Mouse (Mus musculus) cortical plate, adult 2 months (tissue): ENCODE measurements around the gene Fam129a. TPM values are rescaled to one million over a fixed set of nuclear protein-coding genes. Genes with fewer than 3 reads are reported as not detected.

Experiments
- H3K27ac ChIP-seq: fragments of 200-500 bp; 2 replicates; pipeline ENCODE4 v1.5.1; 2012; ENCODE audit warnings: low read length, control low read depth, inconsistent platforms; ENCODE audit not compliant: insufficient read depth
- H3K4me1 ChIP-seq: fragments of 200-500 bp; 2 replicates; pipeline ENCODE4 v1.6.1; 2011; ENCODE audit warnings: low read length; ENCODE audit not compliant: control insufficient read depth, insufficient read depth
- H3K4me3 ChIP-seq: fragments of 200-500 bp; 2 replicates; pipeline ENCODE4 v1.5.1; 2011; ENCODE audit warnings: mild to moderate bottlenecking, low read length, control low read depth; ENCODE audit not compliant: insufficient read depth
- CTCF ChIP-seq: fragments of 200-500 bp; IDR thresholded peaks from 2 replicates; pipeline ENCODE4 v1.5.1; 2011; ENCODE audit warnings: mild to moderate bottlenecking, control low read depth, low read length; ENCODE audit not compliant: insufficient read depth; ENCODE audit errors: extremely low read depth
- POLR2A ChIP-seq: fragments of 200-500 bp; IDR thresholded peaks from 2 replicates; pipeline ENCODE4 v1.6.1; 2011; ENCODE audit warnings: mild to moderate bottlenecking, low read length, control low read depth; ENCODE audit not compliant: insufficient read depth; ENCODE audit errors: extremely low read depth
- polyA plus RNA-seq: library from polyadenylated mRNA; depleted of rRNA; stranded (reverse); fragments of >200 nt; gene quantifications from 2 replicates; pipeline ENCODE4 v1.2.3, GENCODE M21; 2012

The Fam129a gene
- polyA plus RNA-seq, 1 experiment, result 1.6 TPM

GRCm38 (mm10) chr1:151624442-151625226, 53.6 kb downstream of the Fam129a start:
- TF ChIP-seq POLR2A (no peak), CTCF (no peak)
- Histone ChIP-seq H3K4me1 (no peaks in the 10 kb centered on the region), H3K4me3 (no peak overlapping the region), H3K27ac (no peak overlapping the region)

- Histone ChIP-seq H3K4me1 (no peaks in the 10 kb centered on the region), H3K27ac (no peak overlapping the region), H3K4me3 (no peak overlapping the region)
- TF ChIP-seq CTCF (no peak), POLR2A (no peak)
These were observed 54.3 kb downstream of the Fam129a start for GRCm38 (mm10) chr1:151625260-151625659.

DNA sequence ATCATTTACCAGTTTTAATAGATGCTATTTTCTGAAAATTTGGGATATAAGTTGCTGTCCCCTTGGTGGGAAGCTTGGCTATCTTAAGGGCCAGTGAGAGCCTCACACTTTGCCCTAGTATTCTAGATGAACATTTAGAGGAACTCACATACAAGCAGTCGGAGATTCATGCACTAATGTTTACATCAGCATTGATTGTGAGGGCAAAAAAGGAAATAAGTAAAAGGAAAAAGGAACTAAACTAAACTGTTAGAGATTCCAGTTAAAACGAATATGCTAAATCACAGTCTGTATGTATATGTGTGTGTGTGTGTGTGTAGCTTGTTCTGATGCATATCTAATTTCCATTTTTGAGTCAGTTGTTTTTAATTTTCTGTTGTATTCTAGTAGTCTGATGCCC, 54.7 kb downstream of the Fam129a start:
- H3K4me3 ChIP-seq, result no peak overlapping the region
- H3K4me1 ChIP-seq, result no peaks in the 10 kb centered on the region

DNA sequence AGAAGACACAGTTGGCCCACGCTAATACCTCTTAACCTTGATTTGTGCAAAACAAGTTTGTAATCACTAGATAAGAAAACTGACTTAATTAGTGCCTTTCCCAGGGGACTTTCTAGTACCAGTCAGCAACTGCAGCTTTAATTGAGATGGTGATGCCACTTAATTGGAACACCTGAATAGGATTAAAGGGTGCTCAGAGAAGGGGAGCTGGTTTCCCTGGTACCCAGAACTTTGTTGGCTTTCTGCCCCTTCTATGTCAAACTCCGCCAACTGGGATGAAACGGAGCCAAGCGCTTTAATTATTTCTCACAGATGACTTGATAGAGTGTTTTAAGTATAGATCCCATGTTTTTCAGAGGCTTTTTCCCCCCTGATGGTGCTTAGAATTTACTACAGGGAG, 55.6 kb downstream of the Fam129a start:
- no peak overlapping the region for H3K4me3 ChIP-seq
- no peaks in the 10 kb centered on the region for H3K4me1 ChIP-seq
- no peak overlapping the region for H3K27ac ChIP-seq
- no peak for TF ChIP-seq CTCF

More for the DNA sequence above, 54.7 kb downstream of the Fam129a start:
- TF ChIP-seq POLR2A, result no peak
- TF ChIP-seq CTCF, result no peak
- H3K27ac ChIP-seq, result no peak overlapping the region

DNA sequence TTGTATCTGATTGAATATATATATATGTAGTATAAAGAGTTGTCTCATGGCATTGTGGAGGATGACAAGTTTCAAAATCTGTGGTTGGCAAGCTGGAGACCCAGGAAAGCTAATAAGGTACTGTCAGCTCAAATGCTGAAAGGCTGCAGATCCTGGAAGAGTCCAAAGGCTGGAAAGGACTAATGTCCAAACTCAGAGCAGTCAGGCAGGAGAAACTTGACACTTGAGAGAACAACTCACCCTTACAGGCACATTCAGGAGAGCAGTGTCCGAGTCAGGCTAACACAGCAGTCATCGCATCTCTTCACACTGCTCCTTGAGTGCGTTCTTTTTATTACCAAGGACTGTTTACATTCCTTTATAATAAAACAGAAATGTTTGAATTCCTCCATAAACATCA, 56.2 kb downstream of the Fam129a start:
- TF ChIP-seq POLR2A (no peak), CTCF (no peak)
- Histone ChIP-seq H3K27ac (no peak overlapping the region), H3K4me1 (no peaks in the 10 kb centered on the region), H3K4me3 (no peak overlapping the region)

GRCm38 (mm10) chr1:151629591-151630250, 58.7 kb downstream of the Fam129a start:
- Histone ChIP-seq H3K27ac (no peak overlapping the region), H3K4me3 (no peak overlapping the region), H3K4me1 (no peaks in the 10 kb centered on the region)
- TF ChIP-seq POLR2A, result no peak
- TF ChIP-seq CTCF, result no peak

GRCm38 (mm10) chr1:151630251-151630628, 59.3 kb downstream of the Fam129a start:
- no peak for TF ChIP-seq POLR2A
- no peak for TF ChIP-seq CTCF
- H3K4me3 ChIP-seq, result no peak overlapping the region
- H3K27ac ChIP-seq, result no peak overlapping the region
- H3K4me1 ChIP-seq, result no peaks in the 10 kb centered on the region

GRCm38 (mm10) chr1:151631061-151631460, 60.1 kb downstream of the Fam129a start:
- no peaks in the 10 kb centered on the region for H3K4me1 ChIP-seq
- TF ChIP-seq CTCF (no peak), POLR2A (no peak)
- no peak overlapping the region for H3K4me3 ChIP-seq
- no peak overlapping the region for H3K27ac ChIP-seq

- no peak overlapping the region for H3K27ac ChIP-seq
- H3K4me1 ChIP-seq, result no peaks in the 10 kb centered on the region
- TF ChIP-seq POLR2A (no peak), CTCF (no peak)
- H3K4me3 ChIP-seq, result no peak overlapping the region
These were observed 60.8 kb downstream of the Fam129a start for GRCm38 (mm10) chr1:151631703-151632294.
